Mouse (Mus musculus) thymus, postnatal 4 days (tissue): ENCODE measurements at regions not wholly inside any gene's neighbourhood (a gene's known extent, or its start where the extent isn't known, plus 50 kb on each side); places are given as distances from the start of the nearest gene placed in this dataset.
"Not testable (repeated sequence)": the region's sequence is repeated elsewhere in the genome, so short reads cannot be mapped to it uniquely, and the experiment has no call there.

Experiments used
- DNase-seq: peaks from one replicate; pipeline ENCODE4 v3.0.0; 2021

DNA sequence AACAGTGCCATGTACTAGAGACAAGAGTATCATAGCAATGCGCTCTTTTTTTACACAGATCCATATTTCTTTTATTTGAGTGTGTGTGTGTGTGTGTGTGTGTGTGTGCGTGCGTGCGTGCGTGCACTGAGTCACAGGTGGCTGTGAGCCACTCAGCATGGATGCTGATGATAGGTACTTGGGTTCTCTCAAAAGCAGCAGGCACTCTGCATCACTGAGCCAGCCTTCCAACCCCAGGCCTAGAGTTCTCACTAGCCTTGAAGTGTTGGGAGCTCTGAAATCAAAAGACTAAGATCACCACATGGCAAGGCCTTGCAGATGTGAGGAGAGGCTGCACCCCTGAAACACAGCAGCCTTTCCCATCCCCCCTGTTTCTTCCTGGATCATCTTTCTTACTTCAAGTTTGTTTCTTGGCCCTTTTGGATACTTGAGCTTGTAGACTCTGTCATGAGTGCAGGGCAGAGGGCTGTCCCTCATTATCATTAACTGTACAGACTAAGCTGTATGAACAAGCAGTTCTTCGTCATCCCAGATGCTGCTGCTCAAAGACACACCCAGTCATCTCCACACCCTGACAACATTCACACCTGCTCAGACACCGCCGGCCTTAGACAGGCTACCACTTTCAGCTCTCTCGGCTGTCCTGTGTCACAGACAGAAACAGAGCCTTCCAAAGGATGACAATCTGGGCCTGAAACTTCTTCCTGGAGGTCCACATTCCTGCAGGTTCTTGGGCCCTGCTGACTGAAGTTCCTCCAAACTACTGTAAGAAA, 405.5 kb upstream of the Ercc4 start:
- no peak for DNase-seq

GRCm38 (mm10) chr16:12706907-12707306, 402.6 kb upstream of the Ercc4 start:
- no peak for DNase-seq

DNA sequence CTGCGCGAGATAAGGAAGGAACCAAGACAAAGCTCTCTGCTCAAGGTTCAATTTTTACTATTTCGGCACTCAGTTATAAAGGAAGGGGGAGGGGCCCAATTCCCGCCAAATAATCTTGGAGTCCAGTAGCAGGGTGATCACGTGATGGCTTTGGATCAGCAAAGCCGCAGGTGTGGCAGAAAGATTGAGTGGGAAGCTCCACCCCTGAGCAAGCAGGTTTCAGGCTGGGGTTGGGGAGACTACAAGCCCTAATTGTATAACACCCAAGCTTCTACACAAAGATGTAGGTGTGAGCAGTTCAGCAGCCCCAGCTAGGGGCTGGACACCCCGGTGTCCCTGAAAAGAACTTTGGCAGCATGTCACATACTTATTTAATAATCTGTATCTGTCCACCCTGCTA, 388.1 kb upstream of the Ercc4 start:
- DNase-seq: not testable (repeated sequence)

DNA sequence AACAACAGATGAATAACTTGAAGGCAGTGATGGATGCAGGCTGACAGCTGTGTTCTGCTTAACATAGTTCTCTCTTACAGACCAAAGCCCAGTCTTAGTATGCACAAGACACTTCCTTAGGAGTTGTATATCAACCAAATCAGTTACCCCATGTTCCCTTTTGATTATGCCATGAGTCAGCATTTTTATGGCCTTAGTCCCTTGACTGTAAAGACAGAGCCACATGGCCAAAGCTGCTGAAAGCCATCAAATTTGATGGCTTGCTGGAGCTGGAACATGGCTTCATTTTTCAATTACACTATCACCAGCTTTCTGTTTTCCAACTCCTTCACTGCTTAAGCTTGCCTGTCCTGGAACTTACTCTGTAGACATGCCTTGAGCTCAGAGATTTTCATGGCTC, 383.4 kb upstream of the Ercc4 start:
- no peak for DNase-seq

- not testable (repeated sequence) for DNase-seq
Observed at GRCm38 (mm10) chr16:12730167-12730730, 379.2 kb upstream of the Ercc4 start.

- DNase-seq: no peak
Observed at GRCm38 (mm10) chr16:12731588-12731987, 377.9 kb upstream of the Ercc4 start.

DNA sequence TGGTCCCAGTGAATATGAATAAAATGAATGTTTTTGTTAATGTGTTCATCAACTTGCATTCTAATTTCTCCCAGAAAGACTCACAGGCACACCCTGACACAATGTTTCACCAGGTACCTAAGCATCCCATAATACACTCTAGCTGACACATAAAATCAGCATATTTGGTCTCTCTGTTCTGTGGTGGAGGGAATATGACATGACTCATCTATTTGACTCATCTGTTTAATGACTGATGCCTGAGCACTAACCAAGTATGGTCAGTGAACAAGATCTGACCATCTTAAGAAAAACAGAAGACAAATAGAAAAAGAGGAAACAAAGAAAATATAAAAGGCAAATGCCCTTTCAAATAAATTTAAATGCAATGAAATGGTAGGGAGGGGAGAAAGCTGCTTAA, 367.0 kb upstream of the Ercc4 start:
- DNase-seq: no peak

- no peak for DNase-seq
Observed at GRCm38 (mm10) chr16:12753181-12753580, 356.3 kb upstream of the Ercc4 start.

DNA sequence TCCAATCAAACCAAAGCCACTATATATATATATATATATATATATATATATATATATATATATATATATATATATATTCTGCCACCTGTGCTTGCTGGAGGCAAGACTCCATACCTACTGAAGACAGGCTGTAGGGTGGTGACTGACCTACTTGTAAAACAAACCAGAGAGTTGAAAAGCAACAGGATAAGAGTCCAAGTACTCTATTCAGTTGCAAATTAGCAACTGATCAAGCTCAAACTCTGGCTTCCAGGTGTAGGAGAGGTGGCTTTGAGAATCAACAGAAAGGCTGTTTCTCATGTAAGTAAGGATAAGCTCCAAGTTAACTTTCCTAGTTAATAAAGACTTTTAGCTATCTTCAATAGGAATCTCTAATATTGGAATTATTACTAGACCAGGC, 355.1 kb upstream of the Ercc4 start:
- DNase-seq: no peak

- DNase-seq: no peak
Observed at GRCm38 (mm10) chr16:12758594-12758993, 350.9 kb upstream of the Ercc4 start.

- no peak for DNase-seq
Observed at GRCm38 (mm10) chr16:12764166-12764565, 345.3 kb upstream of the Ercc4 start.

DNA sequence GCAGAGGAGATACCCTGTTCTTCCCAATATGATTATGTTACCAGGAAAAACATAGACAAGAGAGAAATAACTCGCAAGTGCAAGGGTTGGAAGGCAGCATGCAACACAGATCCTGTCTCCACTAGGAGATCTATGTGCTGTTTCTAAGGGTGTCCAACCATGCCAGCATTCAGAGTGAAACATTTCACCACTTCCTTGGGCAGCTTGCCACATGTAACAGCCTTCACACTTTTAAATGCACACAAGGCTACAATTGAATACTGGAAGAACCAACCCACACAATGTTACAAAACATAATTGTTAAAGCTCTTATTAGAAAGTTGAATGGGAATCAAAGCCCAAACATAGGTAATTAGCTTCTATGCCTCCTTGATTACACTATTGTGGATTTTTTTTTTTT, 344.9 kb upstream of the Ercc4 start:
- DNase-seq: no peak

GRCm38 (mm10) chr16:12766846-12767245, 342.6 kb upstream of the Ercc4 start:
- DNase-seq: no peak

DNA sequence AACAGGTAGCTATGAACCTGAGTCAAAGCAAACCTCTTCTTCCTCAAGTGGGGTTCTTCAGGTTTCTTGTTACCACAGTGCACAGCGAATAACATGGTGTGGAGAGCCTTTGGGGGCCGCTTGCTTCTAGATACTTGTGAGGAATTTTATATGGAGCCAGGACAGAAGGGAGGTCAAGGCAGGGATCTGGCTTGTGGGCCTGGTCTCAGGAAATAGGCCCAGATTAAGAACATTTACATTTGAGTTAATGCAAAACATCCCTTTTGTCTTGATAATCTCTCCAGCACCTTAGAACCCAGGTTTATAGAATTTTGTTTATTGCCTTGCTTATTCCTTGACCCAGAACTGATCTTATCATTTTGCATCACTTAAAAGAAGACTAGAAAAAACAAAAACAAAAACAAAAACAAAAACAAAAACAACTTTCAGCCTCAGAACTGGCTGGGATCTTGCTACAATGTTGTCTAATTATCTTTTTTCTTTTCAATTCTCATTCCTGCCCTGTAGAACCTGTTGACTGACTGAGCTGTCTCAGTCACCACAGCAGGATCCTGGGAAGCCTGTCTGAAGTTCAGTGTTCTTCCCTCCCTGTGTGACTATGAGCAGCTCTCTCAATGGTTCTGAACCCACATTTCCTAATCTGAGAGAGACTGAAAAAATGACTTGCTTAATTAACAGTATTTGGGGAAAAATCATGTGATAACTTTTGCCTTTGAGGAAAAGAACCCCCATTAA, 341.2 kb upstream of the Ercc4 start:
- no peak for DNase-seq

GRCm38 (mm10) chr16:12770482-12770881, 339.0 kb upstream of the Ercc4 start:
- no peak for DNase-seq

GRCm38 (mm10) chr16:12772535-12772934, 336.9 kb upstream of the Ercc4 start:
- DNase-seq: no peak

DNA sequence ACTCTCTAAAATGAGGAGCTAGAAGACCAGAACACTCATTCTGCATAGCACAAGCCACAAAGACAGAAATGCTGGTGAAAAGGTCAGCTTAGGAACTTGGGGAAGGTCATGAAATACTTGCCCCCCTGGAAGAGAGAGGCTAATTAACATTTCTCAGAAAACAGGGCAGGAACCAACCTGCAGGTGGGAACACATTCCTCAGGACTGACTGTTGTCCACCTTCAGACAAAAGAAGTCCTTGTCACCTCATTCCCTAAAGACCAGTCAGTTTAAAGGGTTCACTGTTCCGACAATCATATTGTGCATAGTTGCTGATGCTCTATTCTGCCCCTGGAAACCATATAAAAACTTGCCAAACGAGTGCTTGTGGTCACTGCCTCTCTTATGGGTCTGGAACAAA, 333.6 kb upstream of the Ercc4 start:
- DNase-seq: no peak

GRCm38 (mm10) chr16:12779079-12779478, 330.4 kb upstream of the Ercc4 start:
- DNase-seq: no peak

DNA sequence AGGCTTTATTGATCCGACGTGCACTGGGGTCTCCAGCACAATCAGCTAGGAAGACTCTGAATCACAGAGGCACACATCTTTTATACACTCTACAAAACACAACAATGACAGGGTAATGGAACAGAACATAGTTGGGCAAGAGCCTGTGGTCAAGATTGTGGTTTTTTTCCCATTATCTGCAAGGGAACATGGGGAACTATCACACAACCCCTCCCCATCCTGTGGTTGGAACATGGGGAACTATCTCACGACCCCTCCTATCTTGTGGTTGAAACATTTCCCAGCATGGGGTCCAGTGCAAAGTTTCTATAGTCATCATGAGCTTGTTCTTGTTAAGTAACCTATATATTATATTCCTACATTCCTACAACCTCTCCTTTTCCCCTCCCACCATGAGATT, 328.8 kb upstream of the Ercc4 start:
- no peak for DNase-seq

DNA sequence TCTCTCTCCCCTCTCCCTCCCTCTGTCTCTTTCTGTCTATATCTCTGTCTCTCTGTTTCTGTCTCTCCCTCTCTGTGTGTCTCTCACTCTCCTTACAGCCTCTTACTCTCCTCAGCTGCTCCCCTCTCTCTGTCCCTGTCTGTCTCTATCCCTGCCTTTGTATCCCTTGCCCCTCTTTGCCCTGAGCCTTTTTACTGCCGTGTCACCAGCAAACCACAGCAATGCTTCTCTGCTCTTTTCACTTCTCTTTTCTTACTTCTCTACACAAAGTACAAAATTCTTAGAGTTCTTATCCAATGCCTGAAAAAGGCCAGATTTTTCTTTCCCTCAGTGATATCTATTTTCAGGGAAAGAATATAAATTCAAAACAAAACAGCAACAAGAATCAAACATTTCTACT, 323.7 kb upstream of the Ercc4 start:
- no peak for DNase-seq

DNA sequence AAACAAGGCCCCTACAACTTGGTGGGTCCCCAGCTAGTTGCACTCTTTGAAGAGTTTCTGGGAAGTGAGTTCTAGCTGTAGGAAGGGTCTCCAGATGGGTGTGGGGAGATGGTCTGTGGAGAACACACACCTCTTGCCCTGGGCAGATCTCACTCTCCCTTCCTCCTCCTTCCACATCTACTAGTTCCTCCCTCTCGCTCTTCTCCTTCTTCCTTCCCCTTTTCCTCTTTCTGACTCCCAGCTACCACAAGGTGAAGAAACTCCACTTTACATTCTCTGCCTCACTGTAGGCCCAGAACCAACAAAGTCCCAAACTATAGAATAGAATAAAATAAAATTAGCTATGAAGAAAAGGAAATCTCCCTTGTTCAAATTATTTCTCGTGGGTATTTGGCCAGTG, 311.0 kb upstream of the Ercc4 start:
- DNase-seq: no peak

- no peak for DNase-seq
Observed at GRCm38 (mm10) chr16:12800181-12800580, 309.3 kb upstream of the Ercc4 start.

DNA sequence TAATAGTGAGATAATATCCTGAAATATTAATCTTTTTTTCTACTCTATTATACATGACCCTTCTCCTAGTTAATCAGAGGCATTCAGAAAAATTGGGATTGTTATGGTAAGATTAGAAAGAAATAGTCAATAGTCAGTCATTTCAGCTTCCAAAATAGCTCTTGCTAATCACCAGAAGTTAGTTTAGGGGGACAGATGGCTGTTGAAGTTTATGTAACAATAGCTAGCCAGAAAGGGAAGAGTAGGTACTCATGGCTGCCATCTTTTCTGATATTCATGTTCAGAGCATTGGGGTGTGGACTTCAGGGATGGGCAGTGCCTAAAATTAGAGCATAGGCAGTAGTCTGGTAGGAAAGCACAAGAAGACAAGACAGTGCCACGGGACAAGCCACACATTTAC, 306.8 kb upstream of the Ercc4 start:
- no peak for DNase-seq

DNA sequence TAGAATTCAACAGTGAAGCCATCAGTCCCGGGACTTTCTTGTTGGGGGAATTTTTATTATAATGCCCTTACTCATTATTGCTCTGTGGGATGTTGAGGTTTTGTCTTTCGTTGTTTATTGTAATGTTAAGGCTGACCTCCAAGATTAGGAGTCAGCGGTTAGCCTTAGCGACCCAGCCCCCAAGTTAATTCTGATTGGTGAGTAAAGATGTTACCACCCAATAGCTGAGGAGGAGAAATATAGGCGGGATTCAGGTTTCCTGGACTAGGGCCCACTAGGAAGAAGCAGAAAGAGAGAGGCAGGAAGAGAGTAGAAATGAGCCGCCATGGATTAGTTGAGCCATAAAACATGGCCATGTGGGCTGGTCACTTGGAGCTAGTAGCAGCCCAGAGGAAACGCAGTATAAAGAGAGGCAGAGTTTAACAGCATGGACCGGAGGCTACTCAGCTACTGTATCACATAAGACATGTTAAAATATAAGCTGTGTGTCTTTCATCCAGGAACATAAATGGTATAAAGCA, 302.1 kb upstream of the Ercc4 start:
- no peak for DNase-seq
